In the genomic region with DNA sequence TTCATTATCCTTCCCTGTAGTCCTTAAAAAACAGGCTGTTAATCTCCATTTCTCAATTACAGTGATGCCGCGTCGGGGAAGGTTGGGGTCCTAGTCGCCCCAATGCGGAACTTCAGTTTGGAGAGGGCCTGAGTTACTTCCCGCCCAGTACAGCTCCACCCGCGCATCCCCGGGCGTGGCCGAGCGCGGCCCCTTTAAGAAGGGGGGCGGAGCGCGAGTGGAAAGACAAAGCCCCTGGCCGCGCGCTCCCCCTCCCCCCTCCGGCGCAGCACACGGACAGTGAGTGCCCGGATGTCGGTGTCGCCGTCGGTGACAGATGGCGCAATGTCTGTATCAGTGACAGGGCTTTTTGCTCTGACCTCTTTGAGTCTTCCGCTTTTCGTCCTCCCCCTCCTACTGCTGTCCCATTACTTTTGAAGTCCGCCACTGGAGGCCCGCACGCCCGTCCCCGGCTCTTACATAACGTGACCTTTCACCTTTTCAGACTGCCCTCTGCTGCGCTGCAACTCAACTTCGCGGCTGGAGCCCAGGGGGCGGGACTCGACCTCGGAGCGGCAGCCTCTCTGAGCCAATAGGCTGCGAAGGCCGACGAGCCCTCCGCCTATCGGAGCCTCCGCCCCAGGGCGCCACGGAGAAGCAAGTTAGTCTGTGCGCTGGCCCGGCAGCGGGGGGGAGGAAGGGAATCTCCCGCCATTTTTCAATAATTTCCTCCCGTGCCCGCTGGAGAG, we compare ENCODE assay signal across 8 mouse cellular contexts. TPM values are rescaled to one million over a fixed set of nuclear protein-coding genes. Genes with fewer than 3 reads are reported as not detected.
DNase-seq lines count a peak whose midpoint lies in the region; ATAC-seq lines count a peak whose summit lies in the region.

A gene (plus strand): TSS at position 644 of the 728 bp plus-strand sequence.

- peak; percentile 99 for DNase-seq in adrenal gland, adult (ENCODE audit: inconsistent age in 2 of 2, low spot score in 1 of 2)
- peak; percentile 98 for DNase-seq in embryo, embryonic 10.5 days (ENCODE audit: low spot score)
- peak; percentile 99 for DNase-seq in gastrocnemius, postnatal 14 days
- DNase-seq in left cerebral cortex, postnatal 10 days (ENCODE audit: extremely low spot score in 1 of 2, low spot score in 2 of 2): peak; percentile 98 to 100
- peak; percentile 99 for DNase-seq in right cerebral cortex, postnatal 25 days
- DNase-seq in urinary bladder, postnatal 4 days (ENCODE audit: low spot score in 2 of 2): peak; percentile 98

- intact Hi-C loops in gastrocnemius, postnatal 14 days (cut with DNase I; ENCODE audit: low total_unique reads): loop anchor here (10.0 kb wide), 1 partner anchor 172 kb away; no protein-coding TSS in a partner anchor
- intact Hi-C loops in left cerebral cortex, postnatal 10 days (cut with DNase I): loop anchor here (5.0 to 10.0 kb wide), 2 partner anchors 64 to 172 kb away; no protein-coding TSS in a partner anchor

- peak; percentile 92 for ATAC-seq in inflammation-experienced regulatory T-cells, adult 6 months
- peak; percentile 95 for ATAC-seq in megakaryocyte-erythroid progenitor cell, adult 5-6 weeks (replicated peaks; ENCODE audit: low FRiP score, low TSS enrichment, poor library complexity, severe bottlenecking)

RNA-seq across cellular contexts. Expression of the gene that starts here (rescaled TPM):
- 10 to 100 TPM; 24.1 to 24.8 TPM for total RNA-seq in gastrocnemius, postnatal 14 days (2021)
- polyA plus RNA-seq in inflammation-experienced regulatory T-cells, adult 6 months (2017; shearing (Covaris generic)): 10 to 100 TPM; 25.0 to 27.5 (median 26.0) TPM
- total RNA-seq in left cerebral cortex, postnatal 10 days (2021): 10 to 100 TPM; 44.6 to 45.7 TPM
- 128 and 135 TPM in 2 replicates for total RNA-seq in megakaryocyte-erythroid progenitor cell, adult 5-6 weeks (2014; fragmentation: Nextera tagmentation)
- 154 and 160 TPM in 2 replicates for total RNA-seq in megakaryocyte-erythroid progenitor cell, adult 5-6 weeks (2017)

Comparison
In these comparisons a context has a peak if more than half of its experiments do, and no peak if none do; other contexts are left out.
1. Peak in every context shown above with its lines: DNase-seq and ATAC-seq.